Mouse (Mus musculus): ENCODE measurements at regions not wholly inside any gene's neighbourhood (a gene's known extent, or its start where the extent isn't known, plus 50 kb on each side); places are given as distances from the start of the nearest gene placed in this dataset.

DNA sequence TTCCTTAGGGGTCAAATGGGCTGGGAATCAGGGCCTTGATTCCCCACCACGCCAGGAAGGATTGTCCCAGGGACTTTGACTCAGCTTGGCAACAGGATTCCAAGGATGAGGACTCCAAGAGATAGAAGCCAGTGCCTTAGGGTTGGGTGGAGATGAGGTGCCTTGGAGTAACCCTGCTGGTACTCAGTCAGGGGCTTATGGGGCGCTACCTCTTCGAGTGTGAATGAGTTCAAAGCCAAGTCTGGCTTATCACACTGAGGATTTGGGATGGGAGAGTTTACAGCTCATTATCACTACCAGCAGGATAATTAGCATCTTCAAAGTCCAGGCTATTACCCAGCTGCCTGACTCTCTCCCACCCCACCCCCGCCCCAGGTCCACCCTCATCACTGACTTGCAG is 213.5 kb downstream of the Cdh26 start:
- DNase-seq (ENCODE audit: low spot score in 2 of 2): no peak

DNA sequence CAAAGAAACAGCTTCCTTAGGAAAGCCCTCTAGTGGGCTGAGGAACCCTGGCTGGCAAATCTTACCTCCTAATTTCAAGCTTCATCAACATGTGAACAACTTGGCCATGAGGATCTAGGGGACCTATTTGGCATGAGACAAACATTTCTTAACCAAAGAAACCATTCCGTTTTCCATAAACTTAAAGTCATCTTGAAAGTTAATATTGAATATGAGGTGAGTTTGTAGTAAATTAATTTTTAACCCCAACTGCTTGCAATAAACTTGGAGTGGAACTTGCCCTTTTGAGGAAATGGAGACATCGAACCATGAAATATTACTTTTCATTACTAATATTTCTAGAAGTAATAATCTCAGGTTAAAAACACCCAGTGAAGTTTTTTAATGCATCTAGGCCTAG is 229.7 kb downstream of the Cdh26 start:
- DNase-seq (ENCODE audit: low spot score in 2 of 2): no peak

DNA sequence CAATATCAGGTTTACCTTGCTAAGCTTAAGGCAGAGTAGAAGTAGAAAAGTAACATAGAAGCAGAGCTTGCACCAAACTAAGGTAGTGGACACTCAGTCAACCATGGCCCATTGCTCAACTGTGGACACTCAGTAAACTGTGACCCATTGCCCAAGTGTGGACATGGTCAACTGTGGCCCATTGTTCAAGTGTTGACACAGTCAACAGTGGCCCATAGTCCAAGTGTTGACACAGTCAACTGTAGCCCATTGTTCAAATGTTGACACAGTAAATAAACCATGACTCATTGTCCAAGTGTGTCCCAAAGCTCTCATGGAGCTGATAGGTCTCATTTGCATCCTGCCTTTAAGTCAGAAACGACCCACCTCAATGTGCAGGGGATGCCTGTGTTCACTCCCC is 232.1 kb downstream of the Cdh26 start:
- no peak for DNase-seq (ENCODE audit: low spot score in 2 of 2)

DNA sequence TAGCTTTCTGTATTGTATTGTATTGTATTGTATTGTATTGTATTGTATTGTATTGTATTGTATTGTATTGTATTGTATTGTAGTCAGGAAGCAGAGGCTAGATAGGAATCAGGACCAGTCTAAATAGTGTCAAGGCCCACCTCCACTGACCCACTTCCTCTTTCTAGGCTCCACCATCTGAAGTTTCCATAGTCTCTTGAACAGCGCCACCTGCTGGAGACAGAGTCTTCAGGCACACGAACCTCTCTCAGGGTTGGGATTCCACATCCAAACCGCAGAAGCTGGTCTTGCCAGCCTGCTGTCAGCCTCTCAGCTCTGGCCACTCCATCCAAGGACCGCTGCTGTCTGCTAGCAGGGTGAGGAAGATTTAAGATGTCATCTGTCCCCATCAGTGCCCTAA is 234.6 kb downstream of the Cdh26 start:
- peak; percentile 29 to 53 for DNase-seq (ENCODE audit: low spot score in 2 of 2)

DNA sequence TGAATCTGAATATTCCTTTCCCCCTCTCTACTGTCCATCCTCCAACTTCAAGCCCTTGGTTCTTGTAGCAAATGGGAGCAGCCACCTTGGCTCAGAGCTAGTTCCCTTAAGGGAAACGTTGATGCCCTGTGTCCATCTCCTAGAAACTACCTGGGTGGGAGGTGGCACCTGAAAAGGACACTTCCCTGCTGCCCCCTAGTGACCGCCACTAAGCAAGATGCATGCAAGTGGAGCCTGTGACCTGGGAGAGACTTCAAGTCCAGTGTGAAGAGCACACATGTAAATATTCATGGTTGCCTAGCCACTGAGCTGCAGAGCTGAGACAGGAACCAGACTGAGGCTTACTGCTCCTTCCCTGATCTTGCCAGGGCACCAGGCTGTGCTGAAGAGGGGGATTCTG is 238.1 kb downstream of the Cdh26 start:
- DNase-seq (ENCODE audit: low spot score in 2 of 2): no peak

DNA sequence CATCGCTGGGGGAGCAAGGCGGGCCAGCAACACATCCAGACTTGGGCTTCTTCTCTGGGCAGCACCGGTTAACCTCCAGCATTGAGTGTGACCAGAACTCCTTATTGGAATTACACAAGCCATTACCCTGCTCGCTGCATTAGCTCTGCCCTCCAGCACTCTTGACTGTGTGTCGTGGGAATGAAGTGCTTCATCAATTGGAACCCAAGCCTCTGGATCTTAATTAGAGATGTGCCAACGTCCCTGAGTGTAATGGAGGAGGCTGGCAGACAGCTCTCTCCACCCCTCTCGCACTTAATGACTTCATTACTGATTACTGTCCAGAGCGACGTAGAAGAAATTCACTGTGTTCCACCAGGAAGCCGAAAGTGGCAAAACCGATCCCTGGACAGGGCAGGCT is 240.6 kb downstream of the Cdh26 start:
- no peak for DNase-seq (ENCODE audit: low spot score in 2 of 2)

DNA sequence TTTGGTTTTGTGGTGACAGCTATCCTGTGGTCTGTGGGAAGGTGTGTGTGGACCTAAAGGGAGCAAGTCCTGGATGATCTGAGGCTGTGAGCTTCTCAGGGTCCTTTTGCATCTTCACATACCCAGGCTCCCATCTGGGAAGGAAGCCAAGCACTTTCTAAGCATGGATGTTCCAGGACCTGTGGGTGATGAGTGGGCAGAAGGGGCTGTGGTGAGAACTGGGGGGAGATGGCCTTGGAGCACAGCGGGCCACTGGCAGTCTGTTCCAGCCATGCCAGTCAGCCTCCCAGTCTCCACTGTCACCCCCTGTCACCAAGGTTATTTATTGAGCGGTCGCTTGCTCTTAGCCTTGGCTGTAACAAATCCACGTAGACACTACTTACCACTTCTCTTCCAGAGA is 243.3 kb downstream of the Cdh26 start:
- DNase-seq (ENCODE audit: low spot score in 2 of 2): no peak

DNA sequence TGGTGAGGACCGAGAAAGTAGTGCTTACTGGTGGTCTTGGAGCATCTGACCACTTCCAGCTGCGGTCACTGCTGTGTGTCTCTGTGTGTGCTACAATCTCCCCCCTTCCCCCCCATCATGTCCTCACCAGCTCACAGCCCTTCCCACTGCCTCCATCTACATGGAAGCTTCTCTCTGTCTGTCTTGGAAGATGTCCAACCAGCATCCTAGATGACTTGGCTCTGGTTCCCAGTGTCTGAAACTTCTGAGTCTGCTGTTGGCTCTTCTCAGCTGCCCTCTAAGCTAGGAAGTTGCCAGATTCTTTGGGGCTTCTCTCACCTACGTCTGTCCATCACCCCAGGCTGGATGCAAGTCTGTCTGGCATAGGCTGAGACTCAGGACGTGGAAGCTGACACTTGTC is 244.3 kb downstream of the Cdh26 start:
- no peak for DNase-seq (ENCODE audit: low spot score in 2 of 2)

DNA sequence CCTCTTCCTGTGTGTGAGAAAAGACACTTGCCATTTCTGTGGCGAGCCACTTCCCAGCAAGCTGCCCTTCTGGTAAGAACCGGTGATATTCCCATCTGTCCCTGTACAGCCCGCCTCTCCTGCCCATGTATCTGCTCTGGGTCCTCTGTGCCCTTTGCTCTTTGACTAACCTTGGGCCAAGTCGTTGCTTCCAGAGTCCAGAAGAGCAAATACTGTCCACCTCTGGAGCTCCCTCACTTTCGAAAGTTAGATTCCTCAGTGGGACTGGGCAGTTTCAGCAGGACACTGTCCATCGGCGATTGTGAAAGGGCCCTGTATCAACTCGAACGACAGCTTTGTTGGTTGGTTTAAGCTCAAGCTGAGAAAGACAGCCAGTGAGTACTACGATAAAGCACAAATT is 246.6 kb downstream of the Cdh26 start:
- no peak for DNase-seq (ENCODE audit: low spot score in 2 of 2)

DNA sequence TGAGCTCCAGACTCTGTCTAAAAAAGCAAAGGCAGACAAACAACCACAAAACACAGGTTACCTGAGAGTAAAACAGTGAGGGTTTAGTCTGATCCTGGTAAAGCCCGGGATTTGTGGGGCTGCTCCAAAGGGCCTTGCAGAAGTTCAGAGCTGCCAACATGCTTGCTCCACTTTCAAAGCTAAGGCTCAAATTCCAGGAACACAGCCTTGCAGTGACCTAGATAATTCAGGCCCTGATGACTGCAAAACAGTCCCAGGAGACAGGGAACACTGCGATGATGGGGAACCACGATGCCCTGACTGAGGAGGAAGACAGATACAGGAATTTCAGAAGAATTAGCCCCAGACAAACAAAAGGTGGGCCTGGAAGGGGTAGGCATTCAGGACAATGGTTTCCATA is 250.0 kb downstream of the Cdh26 start:
- DNase-seq (ENCODE audit: low spot score in 2 of 2): no peak

DNA sequence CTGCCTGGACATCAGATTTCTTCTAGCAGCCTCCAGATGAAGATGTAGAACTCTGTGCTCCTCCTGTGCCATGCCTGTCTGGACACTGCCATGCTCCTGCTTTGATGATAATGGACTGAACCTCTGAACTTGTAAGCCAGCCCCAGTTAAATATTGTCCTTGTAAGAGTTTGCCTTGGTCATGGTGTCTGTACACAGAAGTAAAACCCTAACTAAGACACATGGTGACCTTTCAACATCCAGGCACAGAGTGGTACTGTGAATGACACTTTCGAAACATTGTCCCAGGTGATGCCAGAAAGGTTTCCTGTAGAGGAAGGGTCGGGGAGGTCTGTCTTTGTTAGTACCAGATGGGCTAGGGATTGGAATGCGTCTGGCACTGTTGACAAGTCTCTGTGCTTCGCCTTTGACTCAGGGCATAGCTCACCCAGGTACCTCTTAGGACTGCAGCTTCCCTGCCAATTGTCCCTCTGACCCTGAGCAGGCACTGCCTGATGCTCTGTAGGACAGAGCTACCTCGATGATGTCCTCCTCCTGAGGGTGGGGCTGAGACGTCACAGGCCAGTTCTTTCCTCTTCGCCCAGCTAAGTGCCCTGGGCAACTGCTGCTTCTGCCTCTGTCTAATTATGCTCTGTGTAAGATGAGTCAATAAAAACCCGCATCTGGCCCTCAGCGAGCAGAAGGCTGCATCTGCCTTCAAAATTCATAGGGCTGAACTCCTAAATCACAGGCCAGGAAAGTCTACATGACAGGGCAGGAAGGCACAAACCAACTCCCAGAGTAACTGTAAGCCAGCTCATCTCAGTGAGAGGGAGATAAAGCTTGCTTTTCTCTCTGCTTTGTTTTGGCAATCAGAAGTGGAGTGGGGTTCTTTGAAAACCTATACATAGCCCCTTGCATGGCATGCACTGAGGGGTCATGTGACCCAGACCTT is 254.0 kb downstream of the Cdh26 start:
- no peak for DNase-seq (ENCODE audit: low spot score in 2 of 2)

DNA sequence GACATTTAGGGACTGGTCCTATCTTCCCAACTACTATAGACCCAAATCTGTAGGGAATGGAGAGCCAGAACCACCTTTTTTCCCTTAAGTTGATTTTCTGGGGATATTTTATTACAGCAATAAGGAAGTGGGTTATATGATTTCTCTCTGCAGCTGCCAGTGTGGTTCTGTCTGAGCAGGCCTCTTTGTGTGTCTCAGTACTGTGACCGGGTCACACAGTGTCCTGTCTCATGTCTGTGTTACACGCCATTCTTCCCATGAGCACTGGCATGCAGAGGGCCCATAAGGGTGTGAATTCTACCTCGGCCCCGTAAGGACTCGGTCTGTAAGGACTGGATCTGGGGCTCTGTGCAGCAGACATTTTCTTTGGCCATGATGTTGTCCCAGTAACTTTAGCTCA is 254.9 kb downstream of the Cdh26 start:
- no peak for DNase-seq (ENCODE audit: low spot score in 2 of 2)

DNA sequence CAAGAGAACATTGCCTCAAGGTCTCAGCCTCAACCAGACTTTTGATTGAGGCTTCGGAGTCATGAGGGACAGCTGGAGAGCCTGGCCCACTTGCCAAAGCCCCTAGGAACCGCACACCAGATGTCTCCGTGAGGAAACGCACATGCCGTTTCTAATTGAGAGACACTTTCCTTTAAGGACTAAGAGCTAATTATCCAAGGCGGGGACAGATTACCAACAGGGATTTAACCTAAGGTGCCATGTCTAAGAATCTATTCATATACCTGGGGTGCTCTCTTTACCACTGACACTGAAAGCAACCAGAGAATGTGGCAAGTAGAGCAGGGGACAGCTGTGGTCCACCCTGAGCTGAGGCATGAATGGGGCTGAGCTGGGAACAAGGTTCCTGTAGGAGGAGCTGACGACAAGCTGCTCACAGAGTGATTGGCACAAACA is 255.9 kb downstream of the Cdh26 start:
- no peak for DNase-seq (ENCODE audit: low spot score in 2 of 2)

DNA sequence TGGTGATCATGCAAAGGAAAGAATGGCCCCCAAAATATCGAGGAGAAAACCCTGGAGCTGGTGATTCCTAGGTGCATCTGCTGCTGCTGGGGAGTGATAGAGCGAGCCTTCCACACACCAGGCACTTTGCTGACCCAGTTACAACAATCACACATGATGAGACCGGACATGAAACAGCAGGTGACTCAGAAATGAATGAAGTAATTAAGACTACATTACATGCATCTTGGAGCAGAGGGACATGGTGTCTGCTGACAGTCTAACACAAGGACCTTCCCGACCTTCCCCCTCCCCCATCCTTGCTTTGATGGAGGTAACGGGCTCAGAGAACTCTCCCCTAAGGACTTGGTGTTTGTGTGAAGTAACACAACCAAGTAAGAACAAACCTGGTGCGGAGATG is 258.3 kb downstream of the Cdh26 start:
- DNase-seq (ENCODE audit: low spot score in 2 of 2): no peak

DNA sequence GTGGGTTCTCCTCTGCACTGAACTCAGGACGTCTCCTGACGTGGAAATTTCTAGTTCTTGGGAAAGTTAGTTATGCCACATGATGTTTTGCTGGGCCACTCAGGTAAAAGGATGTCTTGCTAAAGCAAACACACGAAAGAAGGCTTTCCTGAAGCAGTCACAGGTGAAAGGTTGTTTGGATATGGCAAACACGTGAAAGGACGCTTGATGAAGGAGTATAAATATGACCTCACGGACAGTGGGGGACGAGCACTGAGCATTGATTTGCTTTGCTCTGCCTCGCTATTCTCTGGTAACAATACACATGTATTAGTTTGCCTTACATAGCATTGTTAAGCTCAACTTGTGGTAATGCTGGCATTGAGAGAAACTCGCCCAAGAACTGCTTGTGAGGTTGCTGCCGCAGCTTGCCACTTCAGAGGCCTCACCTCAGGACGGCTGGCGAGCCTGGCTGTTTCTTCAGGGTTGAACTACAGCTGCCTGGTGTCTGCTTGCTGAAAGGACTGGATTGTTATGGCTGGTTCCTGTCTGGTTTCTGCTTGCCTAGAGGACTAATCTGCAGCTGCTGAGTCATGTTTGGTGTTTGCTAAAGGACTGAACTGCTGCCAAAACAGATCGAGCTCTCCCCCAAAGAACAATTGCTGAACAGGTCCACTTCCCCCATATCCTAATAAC is 261.0 kb downstream of the Cdh26 start:
- no peak for DNase-seq (ENCODE audit: low spot score in 2 of 2)

DNA sequence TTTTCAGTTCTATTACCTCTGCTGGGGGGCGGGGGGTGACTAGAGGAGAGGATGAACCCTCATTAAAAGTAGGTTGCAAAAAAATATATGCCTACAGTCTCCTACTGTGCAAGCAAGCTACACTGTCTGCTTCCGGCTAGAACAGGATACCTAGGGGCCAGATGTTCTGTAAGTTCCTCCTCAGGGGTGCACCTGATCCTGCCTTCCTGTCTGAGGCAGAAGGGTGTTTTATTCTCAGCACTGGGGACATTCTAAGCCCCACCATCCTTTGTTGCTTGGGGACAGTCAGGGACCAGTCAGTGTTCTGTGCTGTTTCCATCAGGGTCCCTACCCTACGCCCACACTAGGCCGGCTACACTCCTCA is 261.5 kb downstream of the Cdh26 start:
- DNase-seq (ENCODE audit: low spot score in 2 of 2): no peak

DNA sequence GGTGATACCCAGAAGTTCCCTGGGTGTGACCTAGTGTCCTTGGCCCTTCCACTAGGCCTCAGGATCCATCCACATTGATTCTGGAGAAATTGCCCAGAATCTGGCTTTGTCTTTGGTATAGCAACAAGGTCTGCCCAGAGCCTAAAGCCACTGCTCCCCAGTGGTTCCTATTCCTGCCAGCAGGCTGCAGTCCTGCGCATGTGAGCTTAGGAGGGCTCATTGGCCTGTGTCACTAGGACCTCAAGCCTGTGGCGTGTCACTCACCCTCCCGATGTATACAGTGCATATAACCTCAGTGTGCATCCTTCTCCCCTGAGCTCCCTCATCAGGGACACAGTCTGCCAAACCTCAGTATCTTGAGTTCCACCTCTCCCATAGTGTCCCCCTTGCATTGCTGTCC is 261.9 kb downstream of the Cdh26 start:
- DNase-seq (ENCODE audit: low spot score in 2 of 2): no peak

DNA sequence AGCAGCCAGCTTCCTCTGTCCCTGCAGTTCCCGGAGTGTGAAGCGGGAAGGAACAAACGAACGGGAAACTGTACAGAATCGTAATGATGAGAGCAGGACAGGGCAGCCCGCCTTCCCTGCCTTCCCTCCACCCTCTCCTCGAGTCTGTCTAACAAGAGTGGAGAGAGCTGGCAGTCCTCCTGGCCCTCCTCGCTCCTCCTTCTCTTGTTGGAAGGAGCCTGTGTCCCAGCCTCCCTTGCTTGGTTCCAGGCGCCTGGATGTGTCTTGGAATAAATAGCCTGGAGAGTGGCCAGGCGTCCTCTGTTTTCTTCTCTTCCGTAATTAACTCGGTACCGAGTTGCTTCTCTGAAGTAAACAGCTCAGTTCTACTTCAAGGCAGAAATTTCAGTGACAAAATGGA is 268.3 kb downstream of the Cdh26 start:
- DNase-seq (ENCODE audit: low spot score in 2 of 2): no peak

DNA sequence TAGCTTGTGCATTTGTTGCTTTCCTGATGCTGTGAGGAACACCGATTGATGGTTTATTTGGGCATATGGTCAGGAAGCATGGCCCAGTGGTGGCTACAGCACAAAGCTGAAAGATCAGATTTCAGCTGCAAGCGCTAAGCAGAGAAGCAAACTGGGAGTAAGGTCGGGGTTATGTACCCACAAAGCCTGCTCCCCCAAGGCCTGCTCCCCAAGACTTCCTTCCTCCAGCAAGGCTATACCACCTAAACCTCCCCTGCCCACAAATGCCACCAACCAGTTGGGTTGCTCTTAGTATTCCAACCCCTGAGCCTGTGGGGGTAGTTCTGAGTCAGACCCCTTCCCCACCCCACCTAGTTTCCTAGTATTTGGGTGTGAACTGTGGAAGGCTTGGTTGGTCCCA is 270.5 kb downstream of the Cdh26 start:
- no peak for DNase-seq (ENCODE audit: low spot score in 2 of 2)

DNA sequence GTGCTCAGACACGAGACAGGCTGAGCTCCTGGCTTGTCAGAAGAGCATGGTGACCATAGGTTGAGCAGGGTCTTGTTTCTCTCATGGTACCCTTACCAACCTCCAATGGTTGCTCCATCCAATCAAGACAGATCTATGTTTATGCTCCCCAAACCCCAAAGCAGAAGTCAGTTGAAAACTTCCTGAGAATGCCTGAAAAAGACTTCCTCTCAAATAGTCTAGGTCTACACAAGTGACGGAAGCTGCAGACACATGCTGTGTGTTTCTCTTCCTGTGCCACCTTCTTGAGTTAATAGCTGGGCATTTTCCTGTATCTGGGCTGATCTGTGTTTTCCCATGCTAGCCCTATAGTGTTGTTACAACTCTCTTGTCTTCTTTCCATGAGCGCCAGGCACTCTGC is 274.2 kb downstream of the Cdh26 start:
- DNase-seq (ENCODE audit: low spot score in 2 of 2): no peak

DNA sequence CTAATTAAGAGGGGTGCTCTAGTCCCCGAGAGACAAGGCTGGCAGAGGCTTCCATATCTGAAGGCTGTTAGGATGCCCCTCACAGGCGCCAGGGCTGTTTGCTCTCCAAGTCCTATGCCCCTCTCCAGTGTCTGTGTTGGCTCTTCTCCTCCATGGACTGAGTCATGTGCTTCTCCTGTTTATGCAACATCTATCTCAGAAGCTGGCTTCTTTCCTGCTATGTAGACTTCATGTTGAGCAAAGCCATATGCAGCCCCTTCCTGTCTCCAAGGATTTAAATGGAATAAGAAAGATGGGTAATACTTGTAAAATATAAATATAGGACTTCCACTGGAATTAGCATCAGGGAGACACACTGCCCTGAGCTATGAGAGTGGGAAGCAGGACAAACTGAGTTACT is 278.3 kb downstream of the Cdh26 start:
- DNase-seq (ENCODE audit: low spot score in 2 of 2): no peak

DNA sequence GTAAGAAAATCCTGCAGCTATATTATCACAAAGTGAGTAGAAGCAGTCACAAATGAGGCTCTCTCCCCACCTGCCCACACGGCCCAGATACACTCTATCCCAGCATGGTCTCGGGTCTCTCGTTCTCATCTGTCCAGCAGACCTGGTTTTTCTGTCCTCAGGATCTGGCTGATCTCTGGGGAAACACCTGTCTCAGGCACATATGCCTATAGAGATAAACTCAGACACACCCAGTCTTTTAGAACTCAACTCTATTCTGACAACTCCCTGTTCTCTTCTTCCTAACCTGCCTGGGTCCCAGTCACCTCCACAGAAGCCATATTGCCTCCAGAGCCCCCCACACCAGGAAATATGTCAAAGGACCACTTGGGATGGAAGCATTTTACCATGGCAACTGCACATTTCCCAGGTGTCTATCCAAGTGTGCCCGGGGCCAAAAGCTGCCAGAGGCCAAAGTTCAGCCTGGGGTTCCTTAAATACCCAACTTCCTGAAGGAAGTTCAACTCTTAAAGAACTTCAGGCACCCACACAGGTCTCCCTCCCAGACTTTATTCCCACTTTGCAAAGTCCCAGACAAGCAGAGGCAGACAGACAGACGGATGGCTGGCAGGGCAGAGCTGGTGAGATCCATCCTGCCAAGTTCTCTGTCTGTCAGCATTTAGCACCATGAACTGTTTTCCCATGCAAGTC is 279.0 kb downstream of the Cdh26 start:
- DNase-seq (ENCODE audit: low spot score in 2 of 2): no peak
